Mouse (Mus musculus) CD4-positive, CD25-positive, alpha-beta regulatory T cell, adult 2 months (primary cell): ENCODE data around the gene Cdk17.

Experiments
- DNase-seq: peaks from one replicate; pipeline ENCODE4 v3.0.0-alpha.2; 2012; ENCODE audit warnings: low read depth, low spot score

The Cdk17 gene

GRCm38 (mm10) chr10:93171182-93171855, 10.6 kb downstream of the Cdk17 start:
- DNase-seq = peak; percentile 84

- DNase-seq = no peak
These were observed 16.8 kb downstream of the Cdk17 start for GRCm38 (mm10) chr10:93177471-93177870.

- DNase-seq = no peak
These were observed 17.2 kb downstream of the Cdk17 start for GRCm38 (mm10) chr10:93177874-93178273.

- peak; percentile 47 for DNase-seq
These were observed 18.0 kb downstream of the Cdk17 start for GRCm38 (mm10) chr10:93178662-93179061.

GRCm38 (mm10) chr10:93179669-93180460, 19.2 kb downstream of the Cdk17 start:
- peak; percentile 61 for DNase-seq

GRCm38 (mm10) chr10:93184351-93184976, 23.8 kb downstream of the Cdk17 start:
- no peak for DNase-seq

GRCm38 (mm10) chr10:93188440-93188999, 27.8 kb downstream of the Cdk17 start:
- peak; percentile 51 for DNase-seq

- DNase-seq = no peak
These were observed 30.0 kb downstream of the Cdk17 start for GRCm38 (mm10) chr10:93190475-93191262.

- no peak for DNase-seq
These were observed 36.4 kb downstream of the Cdk17 start for GRCm38 (mm10) chr10:93197092-93197491.

- DNase-seq = no peak
These were observed 38.3 kb downstream of the Cdk17 start for GRCm38 (mm10) chr10:93198958-93199357.

GRCm38 (mm10) chr10:93201846-93202458, 41.3 kb downstream of the Cdk17 start:
- no peak for DNase-seq

- DNase-seq = peak; percentile 42
These were observed 44.7 kb downstream of the Cdk17 start for GRCm38 (mm10) chr10:93205287-93205956.

- no peak for DNase-seq
These were observed 46.5 kb downstream of the Cdk17 start for GRCm38 (mm10) chr10:93207176-93207575.

GRCm38 (mm10) chr10:93212699-93213098, 52.0 kb downstream of the Cdk17 start:
- no peak for DNase-seq

- no peak for DNase-seq
These were observed 52.7 kb downstream of the Cdk17 start for GRCm38 (mm10) chr10:93213339-93213738.

- DNase-seq = no peak
These were observed 53.6 kb downstream of the Cdk17 start for GRCm38 (mm10) chr10:93214251-93214650.

- no peak for DNase-seq
These were observed 54.5 kb downstream of the Cdk17 start for GRCm38 (mm10) chr10:93215051-93215763.

- peak; percentile 73 for DNase-seq
These were observed 65.1 kb downstream of the Cdk17 start for GRCm38 (mm10) chr10:93225751-93226150.

- peak; percentile 79 for DNase-seq
These were observed 67.2 kb downstream of the Cdk17 start for GRCm38 (mm10) chr10:93227921-93228320.
